Mouse (Mus musculus): ENCODE data around the gene Nfkb1. TPM values are rescaled to one million over a fixed set of nuclear protein-coding genes. Genes with fewer than 3 reads are reported as not detected.
A peak's percentile ranks its signal among the peaks of the same experiment; 100 is the strongest.

The Nfkb1 gene
- polyA plus RNA-seq, 2 experiments from 2014 or later, result 96.6 to 101 TPM

- no peak for ATAC-seq
Observed at GRCm38 (mm10) chr3:135629830-135630355, 61.5 kb downstream of the Nfkb1 start.

DNA sequence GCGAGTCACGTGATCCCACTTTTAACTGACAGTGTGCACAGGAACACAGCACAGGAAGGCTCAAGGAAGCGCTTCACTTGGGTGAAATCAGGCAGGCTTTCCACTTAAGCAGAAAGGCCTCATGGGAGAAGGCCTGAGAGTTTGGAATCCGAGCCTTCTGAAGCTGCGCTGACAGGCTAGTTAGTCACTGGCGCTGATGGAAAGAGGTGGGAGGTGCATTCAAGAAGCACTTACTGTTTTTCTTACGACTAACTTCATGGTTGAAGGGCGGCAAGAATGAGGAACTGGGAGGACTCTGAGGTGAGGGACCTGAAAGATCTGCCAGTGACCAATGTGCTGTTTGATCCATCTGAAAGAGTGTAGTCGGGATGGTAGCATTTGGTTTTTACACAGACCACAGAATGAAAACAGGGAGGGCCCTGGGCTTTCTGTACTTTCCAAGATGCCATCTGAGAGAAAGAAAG, 62.6 kb downstream of the Nfkb1 start:
- no peak for ATAC-seq

DNA sequence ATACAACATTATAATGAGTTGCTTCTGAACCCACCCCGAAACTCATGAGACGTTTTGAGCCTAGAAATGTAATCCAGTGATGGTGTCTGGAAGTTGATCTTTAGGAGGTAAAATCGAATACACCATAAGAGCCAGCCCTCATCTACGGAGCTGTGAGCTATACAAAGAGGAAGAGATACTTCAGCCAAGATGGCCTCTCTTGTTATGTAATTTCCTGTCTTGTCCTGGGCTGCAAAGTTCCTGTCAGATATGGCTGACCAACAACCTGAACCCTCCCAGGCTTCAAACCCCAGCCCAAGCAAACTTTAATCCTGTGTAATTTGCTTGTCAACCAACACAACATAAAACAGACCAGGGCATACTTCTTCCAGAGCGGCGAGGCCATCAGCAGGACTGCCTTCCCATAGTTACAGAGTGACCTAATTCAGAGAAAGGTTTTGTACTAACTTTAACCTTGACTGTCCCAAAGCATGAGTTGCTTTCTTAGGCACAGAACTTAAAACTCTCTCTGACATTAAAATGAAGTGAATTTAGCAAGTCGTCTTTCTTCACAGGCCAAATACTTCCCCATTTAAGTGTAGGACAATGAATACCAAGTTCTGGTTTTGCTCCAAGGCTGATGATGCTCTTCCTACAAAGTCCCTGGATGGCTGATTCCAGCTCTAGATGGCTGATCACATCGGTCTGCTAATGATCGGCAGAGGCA, 63.2 kb downstream of the Nfkb1 start:
- no peak for ATAC-seq

DNA sequence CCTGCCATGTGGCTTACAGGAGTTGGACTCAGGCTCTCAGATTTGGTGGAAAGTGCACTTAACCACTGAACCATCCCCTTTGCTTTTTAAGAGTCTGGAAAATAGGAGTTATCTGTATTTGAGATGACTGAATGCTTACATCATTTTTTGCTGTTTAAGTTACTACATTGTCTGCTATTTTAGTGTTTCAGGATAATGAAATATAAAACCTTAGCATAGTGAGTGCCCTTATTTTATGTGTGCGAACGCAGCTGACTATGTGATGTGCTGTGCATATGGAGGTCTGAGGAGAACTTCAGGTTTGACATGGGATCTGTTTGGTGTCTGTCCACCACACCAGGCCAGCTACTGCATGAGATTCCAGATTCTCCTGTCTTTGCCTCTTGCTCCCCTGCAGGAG, 66.1 kb downstream of the Nfkb1 start:
- ATAC-seq, result no peak

- ATAC-seq, result no peak
Observed at GRCm38 (mm10) chr3:135616730-135617129, 74.6 kb downstream of the Nfkb1 start.

GRCm38 (mm10) chr3:135614376-135614775, 77.0 kb downstream of the Nfkb1 start:
- ATAC-seq, result no peak

DNA sequence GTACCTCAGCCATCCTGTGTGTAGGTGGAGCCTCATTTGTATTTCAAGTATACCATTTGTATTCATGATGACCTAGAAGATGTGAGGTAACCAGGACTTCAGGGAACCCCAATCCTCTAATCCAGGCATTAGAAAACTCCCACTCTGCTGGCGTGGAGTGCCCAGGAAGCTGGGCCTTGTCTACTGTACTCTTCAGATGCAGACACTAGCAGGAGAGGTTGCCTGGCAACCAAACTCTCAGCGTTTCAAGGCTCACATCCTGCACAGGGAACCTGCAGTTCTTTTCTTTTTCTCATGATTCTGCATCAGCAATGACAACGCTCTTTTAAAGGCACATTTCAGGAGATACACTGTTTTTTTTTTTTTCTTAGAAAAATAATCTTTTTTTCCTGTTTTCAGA, 81.1 kb downstream of the Nfkb1 start:
- peak; percentile 77 for ATAC-seq

- no peak for ATAC-seq
Observed at GRCm38 (mm10) chr3:135607660-135608473, 83.5 kb downstream of the Nfkb1 start.

DNA sequence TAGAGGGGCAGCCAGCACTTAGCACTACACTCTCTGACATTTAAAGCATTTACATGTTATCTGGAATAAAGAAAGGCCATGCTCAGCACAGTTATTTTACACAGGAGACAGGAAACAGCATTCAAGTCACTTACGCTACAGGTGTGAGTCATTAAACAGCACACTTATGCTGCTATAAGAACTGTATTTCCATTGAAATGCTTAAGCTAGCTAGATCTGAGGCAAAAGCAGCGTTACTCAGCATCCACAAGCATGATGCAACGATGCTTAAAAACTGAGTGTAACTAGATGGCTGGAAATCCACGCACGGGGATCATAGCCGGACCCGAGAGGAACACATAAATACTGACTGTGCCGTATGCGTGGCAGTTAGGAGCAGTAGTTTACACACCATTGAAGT, 84.3 kb downstream of the Nfkb1 start:
- peak; percentile 22 for ATAC-seq

GRCm38 (mm10) chr3:135606592-135606991, 84.8 kb downstream of the Nfkb1 start:
- no peak for ATAC-seq

GRCm38 (mm10) chr3:135605474-135605873, 85.9 kb downstream of the Nfkb1 start:
- ATAC-seq, result no peak

GRCm38 (mm10) chr3:135604626-135605417, 86.5 kb downstream of the Nfkb1 start:
- ATAC-seq, result peak; percentile 64

- ATAC-seq, result peak; percentile 37
Observed at GRCm38 (mm10) chr3:135602731-135603130, 88.6 kb downstream of the Nfkb1 start.

DNA sequence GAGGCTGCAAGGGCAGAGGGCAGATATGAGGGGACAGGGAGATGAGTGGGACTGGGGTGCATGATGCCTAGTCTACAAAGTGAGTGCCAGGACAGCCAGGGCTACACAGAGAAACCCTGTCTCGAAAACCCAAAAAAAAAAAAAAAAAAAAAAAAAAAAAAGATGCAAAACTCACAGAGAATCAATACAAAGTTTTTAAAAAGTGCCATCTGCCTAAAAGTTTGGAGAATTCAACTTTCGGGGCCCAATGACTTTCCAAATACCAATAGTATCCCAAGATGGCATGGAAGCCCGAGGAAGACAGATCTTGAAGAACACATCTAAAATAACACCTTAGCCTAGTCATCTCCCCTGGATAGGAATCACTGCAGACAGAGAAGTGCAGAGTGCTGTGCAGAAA, 93.0 kb downstream of the Nfkb1 start:
- no peak for ATAC-seq

GRCm38 (mm10) chr3:135597014-135597413, 94.3 kb downstream of the Nfkb1 start:
- ATAC-seq, result no peak

- ATAC-seq, result peak; percentile 88
Observed at GRCm38 (mm10) chr3:135594238-135594917, 97.0 kb downstream of the Nfkb1 start.

- ATAC-seq, result no peak
Observed at GRCm38 (mm10) chr3:135592011-135592410, 99.3 kb downstream of the Nfkb1 start.

DNA sequence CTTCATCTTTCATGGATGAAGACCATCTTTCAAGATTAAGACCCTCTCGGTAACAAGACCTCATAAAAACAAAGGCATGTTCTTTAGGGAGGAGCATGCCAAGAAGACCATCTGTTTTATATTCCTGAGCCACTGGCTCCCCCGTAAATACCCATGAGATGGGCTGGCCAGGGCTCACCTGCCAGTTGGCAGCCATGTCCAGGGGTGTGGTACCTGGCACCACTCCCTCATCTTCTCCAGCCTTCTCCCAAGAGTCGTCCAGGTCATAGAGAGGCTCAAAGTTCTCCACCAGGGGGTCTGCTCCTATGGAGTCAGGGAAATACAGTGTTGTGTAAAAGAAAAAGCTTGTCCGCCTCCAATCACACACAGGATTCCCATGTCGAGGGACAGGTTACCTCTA, 100.0 kb downstream of the Nfkb1 start:
- no peak for ATAC-seq

DNA sequence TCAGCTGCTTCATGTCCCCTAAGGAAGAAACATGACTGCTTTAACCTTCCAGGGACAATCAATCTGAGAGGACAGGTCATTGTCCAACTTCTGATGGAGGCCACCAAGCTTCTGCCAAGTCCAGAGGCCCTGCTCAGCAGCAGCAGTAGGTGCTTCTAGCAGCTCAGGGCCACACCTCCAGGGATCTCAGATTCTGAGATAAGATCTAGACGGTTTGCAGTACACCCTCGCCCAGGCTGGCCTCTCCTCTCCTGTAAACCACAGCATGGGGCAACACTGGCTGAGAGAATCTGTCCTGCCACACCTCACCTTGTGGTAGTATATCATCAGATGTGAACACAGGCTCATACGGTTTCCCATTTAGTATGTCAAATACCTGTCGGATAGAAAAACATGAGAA, 100.9 kb downstream of the Nfkb1 start:
- ATAC-seq, result no peak

- ATAC-seq, result peak; percentile 15
Observed at GRCm38 (mm10) chr3:135586471-135586880, 104.9 kb downstream of the Nfkb1 start.

- ATAC-seq, result no peak
Observed at GRCm38 (mm10) chr3:135586060-135586459, 105.3 kb downstream of the Nfkb1 start.

- no peak for ATAC-seq
Observed at GRCm38 (mm10) chr3:135585482-135585881, 105.9 kb downstream of the Nfkb1 start.

Data from activated CD4-positive, CD25-positive, alpha-beta regulatory T cell, adult 4 months (primary cell).